Mouse (Mus musculus): Measurements from ENCODE around the gene Olfr695. TPM values are rescaled to one million over a fixed set of nuclear protein-coding genes. Genes with fewer than 3 reads are reported as not detected.
"Not testable (repeated sequence)": the region's sequence is repeated elsewhere in the genome, so short reads cannot be mapped to it uniquely, and the experiment has no call there.

Gene Olfr695
- polyA plus RNA-seq, 1 experiment from 2014 or later: not detected

DNA sequence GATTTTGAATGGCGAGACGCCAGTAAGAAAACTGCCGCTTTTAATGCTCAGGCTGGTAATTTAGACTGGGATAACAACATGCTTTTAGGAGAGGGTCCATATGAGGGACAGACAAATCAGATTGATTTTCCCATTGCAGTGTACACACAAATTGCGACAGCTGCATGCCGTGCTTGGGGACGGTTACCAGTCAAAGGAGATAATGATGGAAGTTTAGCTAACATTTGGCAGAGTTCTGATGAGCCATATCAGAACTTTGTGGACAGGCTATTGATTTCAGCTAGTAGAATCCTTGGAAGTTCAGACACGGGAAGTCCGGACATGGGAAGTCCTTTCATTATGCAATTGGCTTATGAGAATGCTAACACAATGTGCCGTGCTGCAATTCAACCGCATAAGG, 8.5 kb downstream of the Olfr695 start:
- H3K4me1 ChIP-seq (replicated peaks; ENCODE audit: control insufficient read depth, insufficient read depth, low read length); H3K27ac ChIP-seq (ENCODE audit: low read length); H3K4me2 ChIP-seq (ENCODE audit: low read length); H3K9me3 ChIP-seq (ENCODE audit: control insufficient read depth, low read length); H3K36me3 ChIP-seq (ENCODE audit: control insufficient read depth, insufficient read depth); ATAC-seq; H3K27me3 ChIP-seq (replicated peaks; ENCODE audit: control insufficient read depth, insufficient read depth, low read length); H3K4me3 ChIP-seq (replicated peaks; ENCODE audit: low read length); H3K9ac ChIP-seq (replicated peaks; ENCODE audit: low read depth, low read length): not testable (repeated sequence)
- 89% methylated on average over 10 of the region's 10 CpGs for WGBS

DNA sequence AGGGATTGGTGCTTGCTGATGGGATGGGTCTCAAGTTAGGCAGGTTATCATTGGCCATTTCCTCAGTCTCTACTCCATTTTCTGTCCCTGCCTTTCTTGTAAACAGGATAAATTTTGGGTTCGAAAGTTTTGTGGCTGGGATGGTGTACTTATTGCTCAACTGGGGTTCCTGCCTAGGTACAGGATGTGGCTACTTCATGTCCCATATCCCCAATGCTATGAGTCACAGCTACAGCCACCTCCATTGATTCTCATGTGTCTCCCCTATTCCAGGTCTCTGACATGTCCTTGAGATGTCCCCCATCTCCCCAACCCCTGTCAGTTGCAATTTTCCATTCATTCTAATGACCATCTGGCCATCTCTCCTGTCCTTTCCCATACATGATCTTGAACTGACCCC, 19.3 kb downstream of the Olfr695 start:
- no peaks in the 10 kb centered on the region for H3K4me1 ChIP-seq (replicated peaks; ENCODE audit: control insufficient read depth, insufficient read depth, low read length)
- H3K4me3 ChIP-seq (replicated peaks; ENCODE audit: low read length): no peak overlapping the region
- H3K27me3 ChIP-seq (replicated peaks; ENCODE audit: control insufficient read depth, insufficient read depth, low read length): no peaks in the 10 kb centered on the region
- no peak overlapping the region for H3K4me2 ChIP-seq (ENCODE audit: low read length)
- ATAC-seq: no peak
- no peaks in the 10 kb centered on the region for H3K36me3 ChIP-seq (ENCODE audit: control insufficient read depth, insufficient read depth)
- WGBS: 88% methylated on average over 1 of the region's 1 CpGs
- H3K9me3 ChIP-seq (ENCODE audit: control insufficient read depth, low read length): no peaks in the 10 kb centered on the region
- H3K27ac ChIP-seq (ENCODE audit: low read length): no peak overlapping the region
- no peak overlapping the region for H3K9ac ChIP-seq (replicated peaks; ENCODE audit: low read depth, low read length)

DNA sequence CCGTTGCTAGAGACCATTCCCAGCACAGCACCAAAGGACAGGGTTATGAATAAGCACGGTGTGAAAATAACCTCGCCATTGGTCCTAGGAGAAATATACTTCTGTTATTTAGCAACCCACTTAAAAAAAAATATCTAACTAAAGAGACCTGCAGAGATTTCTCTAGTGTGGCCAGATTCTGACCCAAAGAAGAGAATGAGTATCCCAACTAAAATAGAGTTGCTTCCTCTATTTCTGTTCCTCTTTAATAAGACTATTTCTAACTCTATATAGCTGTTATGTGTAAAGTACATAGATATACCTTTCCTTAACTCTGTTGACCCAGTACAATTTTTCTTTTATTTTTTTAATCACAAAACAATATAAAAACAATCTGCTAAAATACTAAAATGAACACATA, 23.2 kb downstream of the Olfr695 start:
- Histone ChIP-seq H3K27ac (ENCODE audit: low read length) (no peak overlapping the region), H3K4me1 (replicated peaks; ENCODE audit: control insufficient read depth, insufficient read depth, low read length) (no peaks in the 10 kb centered on the region), H3K36me3 (ENCODE audit: control insufficient read depth, insufficient read depth) (no peaks in the 10 kb centered on the region), H3K9ac (replicated peaks; ENCODE audit: low read depth, low read length) (no peak overlapping the region), H3K4me3 (replicated peaks; ENCODE audit: low read length) (no peak overlapping the region), H3K27me3 (replicated peaks; ENCODE audit: control insufficient read depth, insufficient read depth, low read length) (no peaks in the 10 kb centered on the region), H3K9me3 (ENCODE audit: control insufficient read depth, low read length) (no peaks in the 10 kb centered on the region), H3K4me2 (ENCODE audit: low read length) (no peak overlapping the region)
- ATAC-seq: no peak
- WGBS: 88% methylated on average over 3 of the region's 3 CpGs

DNA sequence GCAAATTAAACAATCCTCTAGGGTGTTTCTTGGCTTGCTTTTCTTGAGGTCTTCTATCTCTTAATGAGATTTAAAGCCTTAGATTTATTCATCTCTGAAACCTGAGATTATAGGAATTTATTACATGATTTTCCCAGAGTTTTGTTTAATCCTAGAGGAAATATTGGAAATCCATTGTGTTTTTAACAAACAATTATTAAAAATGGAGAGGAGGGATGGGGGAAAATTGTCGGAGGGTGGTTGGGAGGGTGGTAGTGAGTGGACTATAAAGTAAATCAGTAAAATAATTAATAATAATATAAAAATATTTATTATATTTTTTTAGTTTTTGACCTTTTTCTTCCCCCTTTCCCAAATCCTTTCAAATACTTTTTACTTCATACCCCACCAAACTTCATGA, 24.5 kb downstream of the Olfr695 start, which contains the start of gene Olfr694:
Gene Olfr694 (minus strand): TSS at position 101 of the 400 bp plus-strand sequence.
- Histone ChIP-seq H3K27me3 (replicated peaks; ENCODE audit: control insufficient read depth, insufficient read depth, low read length) (no peaks in the 10 kb centered on the region), H3K9me3 (ENCODE audit: control insufficient read depth, low read length) (no peaks in the 10 kb centered on the region), H3K27ac (ENCODE audit: low read length) (no peak within 1 kb of the TSS), H3K4me3 (replicated peaks; ENCODE audit: low read length) (no peak within 1 kb of the TSS), H3K9ac (replicated peaks; ENCODE audit: low read depth, low read length) (no peak within 1 kb of the TSS), H3K36me3 (ENCODE audit: control insufficient read depth, insufficient read depth) (no peaks in the 10 kb centered on the region), H3K4me1 (replicated peaks; ENCODE audit: control insufficient read depth, insufficient read depth, low read length) (no peaks in the 10 kb centered on the region), H3K4me2 (ENCODE audit: low read length) (no peak within 1 kb of the TSS)
- WGBS: 89% methylated on average over 1 of the region's 1 CpGs
- no peak for ATAC-seq

DNA sequence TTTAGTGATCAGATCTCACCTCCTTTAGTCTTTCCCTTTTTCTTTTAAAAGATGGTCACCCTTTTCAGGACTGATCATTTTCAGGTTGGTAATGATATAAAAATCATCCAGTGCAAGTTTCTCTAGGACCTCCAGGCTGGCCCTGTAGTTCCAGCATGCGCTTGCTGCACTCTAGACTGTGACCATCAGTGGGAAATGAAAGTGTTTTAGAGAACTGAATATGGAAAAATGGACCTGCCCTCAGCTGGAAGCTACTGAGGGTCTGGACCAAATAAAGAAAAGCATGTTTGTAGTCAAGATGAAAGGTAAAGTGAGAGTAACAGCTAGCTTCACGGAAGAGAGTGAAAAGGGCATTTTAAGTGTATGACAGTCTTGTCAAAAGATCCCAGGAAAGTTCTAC, 30.8 kb downstream of the Olfr695 start:
- no peaks in the 10 kb centered on the region for H3K4me1 ChIP-seq (replicated peaks; ENCODE audit: control insufficient read depth, insufficient read depth, low read length)
- 86% methylated on average over 2 of the region's 2 CpGs for WGBS
- H3K9ac ChIP-seq (replicated peaks; ENCODE audit: low read depth, low read length): no peak overlapping the region
- ATAC-seq: no peak
- H3K27me3 ChIP-seq (replicated peaks; ENCODE audit: control insufficient read depth, insufficient read depth, low read length): no peaks in the 10 kb centered on the region
- H3K4me3 ChIP-seq (replicated peaks; ENCODE audit: low read length): no peak overlapping the region
- H3K36me3 ChIP-seq (ENCODE audit: control insufficient read depth, insufficient read depth): no peaks in the 10 kb centered on the region
- H3K9me3 ChIP-seq (ENCODE audit: control insufficient read depth, low read length): no peaks in the 10 kb centered on the region
- no peak overlapping the region for H3K4me2 ChIP-seq (ENCODE audit: low read length)
- no peak overlapping the region for H3K27ac ChIP-seq (ENCODE audit: low read length)

DNA sequence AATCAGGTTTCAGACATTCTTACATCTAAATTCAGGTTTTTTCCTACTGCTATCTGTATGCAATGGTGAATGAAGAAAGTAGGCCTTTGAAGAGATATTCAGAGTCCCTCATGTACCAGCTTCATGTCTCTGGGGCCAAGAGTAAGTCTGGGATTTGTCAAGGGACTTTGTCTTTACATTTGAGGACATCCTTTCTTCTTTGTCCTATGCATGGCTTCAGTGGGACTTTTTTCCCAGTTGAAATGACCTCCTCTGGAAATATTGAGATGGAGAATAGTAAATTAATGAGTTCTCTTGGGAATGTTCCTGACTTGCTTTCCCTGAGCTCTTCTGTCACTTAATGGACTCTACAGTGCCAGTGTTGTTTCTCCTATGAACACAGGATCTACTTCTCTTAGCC, 35.7 kb downstream of the Olfr695 start, which contains the start of gene Olfr693:
Gene Olfr693 (minus strand): TSS at position 101 of the 400 bp plus-strand sequence.
- Histone ChIP-seq H3K27ac (ENCODE audit: low read length) (no peak within 1 kb of the TSS), H3K9ac (replicated peaks; ENCODE audit: low read depth, low read length) (no peak within 1 kb of the TSS), H3K4me2 (ENCODE audit: low read length) (no peak within 1 kb of the TSS), H3K36me3 (ENCODE audit: control insufficient read depth, insufficient read depth) (no peaks in the 10 kb centered on the region), H3K4me3 (replicated peaks; ENCODE audit: low read length) (no peak within 1 kb of the TSS), H3K27me3 (replicated peaks; ENCODE audit: control insufficient read depth, insufficient read depth, low read length) (no peaks in the 10 kb centered on the region), H3K4me1 (replicated peaks; ENCODE audit: control insufficient read depth, insufficient read depth, low read length) (no peaks in the 10 kb centered on the region), H3K9me3 (ENCODE audit: control insufficient read depth, low read length) (no peaks in the 10 kb centered on the region)
- ATAC-seq: no peak

Other genes starting within 250 kb of the Olfr695 start
- gene Olfr693, start 35.8 kb downstream of the Olfr695 start, polyA plus RNA-seq (2015; fragmentation: Nextera tagmentation; extraction: Ambion mirVana): not detected in 2 replicates
- gene Olfr694, start 24.6 kb downstream of the Olfr695 start, polyA plus RNA-seq (2015; fragmentation: Nextera tagmentation; extraction: Ambion mirVana): not detected in 2 replicates
- gene Olfr697, start 26.0 kb upstream of the Olfr695 start, polyA plus RNA-seq (2015; fragmentation: Nextera tagmentation; extraction: Ambion mirVana): not detected in 2 replicates
- gene Olfr698, start 39.0 kb upstream of the Olfr695 start, polyA plus RNA-seq (2015; fragmentation: Nextera tagmentation; extraction: Ambion mirVana): not detected in 2 replicates
- not detected in 2 replicates for gene Olfr699, start 76.8 kb upstream of the Olfr695 start, polyA plus RNA-seq (2015; fragmentation: Nextera tagmentation; extraction: Ambion mirVana)
- gene Olfr700, start 92.4 kb upstream of the Olfr695 start, polyA plus RNA-seq (2015; fragmentation: Nextera tagmentation; extraction: Ambion mirVana): not detected in 2 replicates
- gene Olfr701, start 97.7 kb upstream of the Olfr695 start, polyA plus RNA-seq (2015; fragmentation: Nextera tagmentation; extraction: Ambion mirVana): not detected in 2 replicates
- gene Olfr702, start 117.5 kb upstream of the Olfr695 start, polyA plus RNA-seq (2015; fragmentation: Nextera tagmentation; extraction: Ambion mirVana): not detected in 2 replicates
- not detected in 2 replicates for gene Olfr703, start 127.0 kb upstream of the Olfr695 start, polyA plus RNA-seq (2015; fragmentation: Nextera tagmentation; extraction: Ambion mirVana)
- not detected in 2 replicates for gene Olfr704, start 146.8 kb upstream of the Olfr695 start, polyA plus RNA-seq (2015; fragmentation: Nextera tagmentation; extraction: Ambion mirVana)
- not detected in 2 replicates for gene Olfr705, start 160.5 kb upstream of the Olfr695 start, polyA plus RNA-seq (2015; fragmentation: Nextera tagmentation; extraction: Ambion mirVana)
- gene Olfr706, start 171.8 kb upstream of the Olfr695 start, polyA plus RNA-seq (2015; fragmentation: Nextera tagmentation; extraction: Ambion mirVana): not detected in 2 replicates
- gene Olfr707, start 184.8 kb upstream of the Olfr695 start, polyA plus RNA-seq (2015; fragmentation: Nextera tagmentation; extraction: Ambion mirVana): not detected in 2 replicates
- gene Olfr1532-ps1, start 191.6 kb upstream of the Olfr695 start, polyA plus RNA-seq (2015; fragmentation: Nextera tagmentation; extraction: Ambion mirVana): not detected in 2 replicates
- not detected in 2 replicates for gene Olfr709-ps1, start 215.8 kb upstream of the Olfr695 start, polyA plus RNA-seq (2015; fragmentation: Nextera tagmentation; extraction: Ambion mirVana)
- gene Olfr710, start 231.9 kb upstream of the Olfr695 start, polyA plus RNA-seq (2015; fragmentation: Nextera tagmentation; extraction: Ambion mirVana): not detected in 2 replicates
- gene Olfr6, start 247.5 kb upstream of the Olfr695 start, polyA plus RNA-seq (2015; fragmentation: Nextera tagmentation; extraction: Ambion mirVana): not detected in 2 replicates

Data from forebrain, embryonic 16.5 days (tissue).